Mouse (Mus musculus) neural tube, embryonic 12.5 days (tissue): Measurements from ENCODE around the gene Cnpy1. TPM values are rescaled to one million over a fixed set of nuclear protein-coding genes. Genes with fewer than 3 reads are reported as not detected.

Experiments used
- ATAC-seq: fragments of 200-750 bp; cut with Nextera tagmentation; 2 replicates; pipeline ENCODE4 v1.8.0; 2017; ENCODE audit warnings: low read depth, mild to moderate bottlenecking, moderate TSS enrichment, moderate library complexity; ENCODE audit not compliant: low FRiP score
- H3K27ac ChIP-seq: fragments of 300-500 bp; sonication (generic); 2 replicates; pipeline ENCODE4 v1.5.1; 2016
- H3K27me3 ChIP-seq: fragments of 300-500 bp; sonication (generic); replicated peaks from 2 replicates; pipeline ENCODE4 v1.6.1; 2016; ENCODE audit warnings: mild to moderate bottlenecking
- H3K36me3 ChIP-seq: fragments of 300-500 bp; sonication (generic); 2 replicates; pipeline ENCODE4 v1.6.1; 2016; ENCODE audit warnings: mild to moderate bottlenecking
- H3K4me1 ChIP-seq: fragments of 300-500 bp; sonication (generic); 2 replicates; pipeline ENCODE4 v1.6.1; 2016
- H3K4me2 ChIP-seq: fragments of 300-500 bp; sonication (generic); replicated peaks from 2 replicates; pipeline ENCODE4 v1.6.1; 2016; ENCODE audit warnings: mild to moderate bottlenecking
- H3K4me3 ChIP-seq: fragments of 300-500 bp; sonication (generic); 2 replicates; pipeline ENCODE4 v1.5.1; 2016
- H3K9ac ChIP-seq: fragments of 300-500 bp; sonication (generic); 2 replicates; pipeline ENCODE4 v1.6.1; 2016; ENCODE audit warnings: mild to moderate bottlenecking
- H3K9me3 ChIP-seq: fragments of 300-500 bp; sonication (generic); 2 replicates; pipeline ENCODE4 v1.6.1; 2016; ENCODE audit warnings: mild to moderate bottlenecking
- WGBS: fragments of 180-500 bp; shearing (Covaris S2); methylation state at CpG from one replicate; pipeline ENCODE4 v1.1.7; 2016; 5-methylcytosine and 5-hydroxymethylcytosine counted together
- polyA plus RNA-seq: library from polyadenylated mRNA; unstranded; fragments of >200 nt; fragmentation: Nextera tagmentation; extraction: Ambion mirVana; gene quantifications from 2 replicates; pipeline ENCODE4 v1.2.1, GENCODE M21; 2016

Gene Cnpy1
- polyA plus RNA-seq, 1 experiment from 2014 or later = 8.7 TPM

- Histone ChIP-seq H3K4me1 (no peaks in the 10 kb centered on the region), H3K27ac (no peak overlapping the region), H3K4me2 (no peak overlapping the region), H3K9me3 (no peaks in the 10 kb centered on the region), H3K4me3 (no peak overlapping the region), H3K36me3 (no peaks in the 10 kb centered on the region), H3K9ac (no peak overlapping the region), H3K27me3 (no peaks in the 10 kb centered on the region)
- 19% methylated on average over 4 of the region's 4 CpGs for WGBS
- no peak; the same call in 1 of the 2 replicates for ATAC-seq
Observed at GRCm38 (mm10) chr5:28238152-28238551, 7.5 kb downstream of the Cnpy1 start.

GRCm38 (mm10) chr5:28237715-28238114 lies 7.9 kb downstream of the Cnpy1 start:
- Histone ChIP-seq H3K4me2 (no peak overlapping the region), H3K27me3 (no peaks in the 10 kb centered on the region), H3K4me3 (no peak overlapping the region), H3K9me3 (no peaks in the 10 kb centered on the region), H3K27ac (no peak overlapping the region), H3K4me1 (no peaks in the 10 kb centered on the region), H3K36me3 (no peaks in the 10 kb centered on the region), H3K9ac (no peak overlapping the region)
- no peak for ATAC-seq
- WGBS = 87% methylated on average over 2 of the region's 2 CpGs

- no peak overlapping the region for H3K9ac ChIP-seq
- H3K36me3 ChIP-seq = no peaks in the 10 kb centered on the region
- no peaks in the 10 kb centered on the region for H3K9me3 ChIP-seq
- no peak overlapping the region for H3K4me2 ChIP-seq
- H3K27me3 ChIP-seq = no peaks in the 10 kb centered on the region
- no peak overlapping the region for H3K27ac ChIP-seq
- no peaks in the 10 kb centered on the region for H3K4me1 ChIP-seq
- H3K4me3 ChIP-seq = no peak overlapping the region
- WGBS = 54% methylated on average over 4 of the region's 4 CpGs
- no peak for ATAC-seq
Observed at GRCm38 (mm10) chr5:28237055-28237454, 8.6 kb downstream of the Cnpy1 start.

GRCm38 (mm10) chr5:28236098-28236497 lies 9.5 kb downstream of the Cnpy1 start:
- no peak overlapping the region for H3K27ac ChIP-seq
- no peaks in the 10 kb centered on the region for H3K27me3 ChIP-seq
- WGBS = 33% methylated on average over 6 of the region's 6 CpGs
- H3K36me3 ChIP-seq = no peaks in the 10 kb centered on the region
- no peak for ATAC-seq
- H3K4me1 ChIP-seq = no peaks in the 10 kb centered on the region
- H3K9ac ChIP-seq = no peak overlapping the region
- H3K4me2 ChIP-seq = no peak overlapping the region
- H3K9me3 ChIP-seq = no peaks in the 10 kb centered on the region
- no peak overlapping the region for H3K4me3 ChIP-seq

DNA sequence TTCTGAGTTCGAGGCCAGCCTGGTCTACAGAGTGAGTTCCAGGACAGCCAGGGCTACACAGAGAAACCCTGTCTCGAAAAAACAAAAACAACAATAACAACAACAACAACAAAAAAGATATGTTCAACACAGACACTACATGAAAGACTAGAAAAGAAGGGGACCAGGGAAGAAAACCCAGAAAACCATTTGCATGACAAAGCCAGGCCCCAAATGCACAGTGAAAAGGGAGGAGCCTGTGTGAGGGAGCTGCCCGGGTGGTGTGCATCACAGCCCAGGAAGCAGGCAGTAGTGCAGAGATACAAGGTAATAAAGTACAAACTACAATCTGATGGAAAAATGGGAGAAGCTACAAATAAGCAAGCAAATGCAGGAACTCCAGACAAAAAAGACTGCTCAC lies 13.5 kb downstream of the Cnpy1 start:
- no peaks in the 10 kb centered on the region for H3K27me3 ChIP-seq
- no peaks in the 10 kb centered on the region for H3K36me3 ChIP-seq
- H3K9me3 ChIP-seq = no peaks in the 10 kb centered on the region
- no peak overlapping the region for H3K4me2 ChIP-seq
- no peak overlapping the region for H3K4me3 ChIP-seq
- no peak for ATAC-seq
- H3K4me1 ChIP-seq = no peaks in the 10 kb centered on the region
- no peak overlapping the region for H3K27ac ChIP-seq
- no peak overlapping the region for H3K9ac ChIP-seq
- WGBS = 68% methylated on average over 3 of the region's 3 CpGs

DNA sequence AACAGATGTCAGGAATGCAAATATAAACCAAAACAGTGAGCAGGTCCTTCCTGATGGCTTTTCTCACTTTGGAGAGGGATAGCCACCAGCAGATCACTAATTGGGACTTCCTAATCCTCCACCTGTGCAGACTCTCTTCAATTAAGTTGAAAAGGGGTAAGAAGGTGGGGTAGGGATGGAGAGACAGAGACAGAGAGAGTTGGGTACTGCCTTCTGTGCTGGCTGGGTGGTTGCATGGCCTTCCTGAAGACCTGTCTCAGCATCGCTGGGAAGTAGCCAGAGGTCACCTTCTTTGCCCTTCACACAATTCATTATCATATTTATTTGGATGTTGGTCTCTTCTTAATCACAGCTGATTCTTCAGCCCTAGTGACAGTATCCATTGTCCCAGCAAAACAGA lies 26.0 kb downstream of the Cnpy1 start:
- Histone ChIP-seq H3K4me2 (no peak overlapping the region), H3K9ac (no peak overlapping the region), H3K4me3 (no peak overlapping the region), H3K27ac (no peak overlapping the region), H3K9me3 (no peaks in the 10 kb centered on the region), H3K4me1 (no peaks in the 10 kb centered on the region), H3K27me3 (peaks cover 8% of the 10 kb centered on the region; the same call in 1 of the 2 replicates), H3K36me3 (no peaks in the 10 kb centered on the region)
- 90% methylated on average over 1 of the region's 1 CpGs for WGBS
- no peak for ATAC-seq

DNA sequence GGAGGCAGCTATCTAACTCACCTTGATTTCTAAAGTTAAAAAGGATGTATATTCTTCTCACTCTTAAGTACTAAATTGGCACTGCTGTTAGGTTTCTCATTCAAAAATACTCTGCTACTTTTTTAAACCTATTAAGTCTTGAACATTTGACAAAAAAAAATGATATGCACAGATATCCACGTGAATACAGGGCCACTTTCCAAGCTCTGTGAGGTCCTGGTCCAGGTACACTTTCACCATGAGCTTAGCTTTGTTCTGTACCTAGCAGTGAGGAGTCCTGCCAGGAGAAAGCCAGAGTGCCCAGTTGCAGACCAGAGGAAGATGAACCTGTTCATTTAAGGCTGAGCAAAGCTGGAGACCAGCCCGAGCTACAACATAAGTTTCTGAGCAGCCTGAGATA lies 32.2 kb downstream of the Cnpy1 start:
- Histone ChIP-seq H3K9me3 (no peaks in the 10 kb centered on the region), H3K4me1 (peaks cover 12% of the 10 kb centered on the region), H3K27me3 (peaks cover 51% of the 10 kb centered on the region), H3K27ac (no peak overlapping the region), H3K9ac (no peak overlapping the region), H3K4me2 (no peak overlapping the region), H3K36me3 (no peaks in the 10 kb centered on the region), H3K4me3 (no peak overlapping the region)
- no peak for ATAC-seq
- 70% methylated on average over 2 of the region's 2 CpGs for WGBS

DNA sequence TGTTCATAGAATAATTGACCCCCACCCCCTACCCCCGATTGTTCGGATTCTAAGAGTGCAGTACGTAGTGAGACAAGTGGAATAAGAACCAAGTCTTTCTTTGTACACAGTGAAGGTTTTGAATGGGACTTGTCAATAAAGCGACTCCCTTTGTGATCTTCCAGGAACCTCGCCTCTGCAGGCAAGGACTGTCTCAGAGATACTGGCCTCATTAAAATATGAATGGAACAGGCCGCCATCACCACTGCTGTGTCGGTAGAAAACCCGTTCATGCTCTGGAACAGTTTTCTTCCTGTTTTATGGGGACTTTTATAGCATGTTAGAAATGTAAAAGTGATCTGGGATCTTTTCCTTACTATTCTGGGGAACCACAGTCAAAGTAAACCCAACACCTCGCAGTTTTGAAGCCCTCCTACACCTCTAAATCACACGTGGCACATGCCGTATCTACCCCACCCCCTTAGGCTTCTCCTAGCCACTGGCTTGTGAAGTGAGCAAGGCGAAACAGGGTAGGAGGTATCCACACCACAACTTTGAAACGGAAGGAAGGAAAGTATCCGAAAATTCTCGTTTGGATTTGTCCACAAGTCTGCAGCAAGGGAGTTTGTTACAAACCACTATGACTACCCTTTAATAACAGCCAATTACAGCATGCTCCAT lies 33.8 kb downstream of the Cnpy1 start:
- H3K4me2 ChIP-seq = peak overlapping the region; percentile 80
- peak; percentile 55; the same call in 1 of the 2 replicates for ATAC-seq
- H3K4me3 ChIP-seq = no peak overlapping the region
- H3K27ac ChIP-seq = no peak overlapping the region
- peaks cover 65% of the 10 kb centered on the region for H3K27me3 ChIP-seq
- 2% methylated on average over 15 of the region's 15 CpGs for WGBS
- H3K9ac ChIP-seq = no peak overlapping the region
- peaks cover 12% of the 10 kb centered on the region for H3K4me1 ChIP-seq
- H3K9me3 ChIP-seq = no peaks in the 10 kb centered on the region
- no peaks in the 10 kb centered on the region for H3K36me3 ChIP-seq

DNA sequence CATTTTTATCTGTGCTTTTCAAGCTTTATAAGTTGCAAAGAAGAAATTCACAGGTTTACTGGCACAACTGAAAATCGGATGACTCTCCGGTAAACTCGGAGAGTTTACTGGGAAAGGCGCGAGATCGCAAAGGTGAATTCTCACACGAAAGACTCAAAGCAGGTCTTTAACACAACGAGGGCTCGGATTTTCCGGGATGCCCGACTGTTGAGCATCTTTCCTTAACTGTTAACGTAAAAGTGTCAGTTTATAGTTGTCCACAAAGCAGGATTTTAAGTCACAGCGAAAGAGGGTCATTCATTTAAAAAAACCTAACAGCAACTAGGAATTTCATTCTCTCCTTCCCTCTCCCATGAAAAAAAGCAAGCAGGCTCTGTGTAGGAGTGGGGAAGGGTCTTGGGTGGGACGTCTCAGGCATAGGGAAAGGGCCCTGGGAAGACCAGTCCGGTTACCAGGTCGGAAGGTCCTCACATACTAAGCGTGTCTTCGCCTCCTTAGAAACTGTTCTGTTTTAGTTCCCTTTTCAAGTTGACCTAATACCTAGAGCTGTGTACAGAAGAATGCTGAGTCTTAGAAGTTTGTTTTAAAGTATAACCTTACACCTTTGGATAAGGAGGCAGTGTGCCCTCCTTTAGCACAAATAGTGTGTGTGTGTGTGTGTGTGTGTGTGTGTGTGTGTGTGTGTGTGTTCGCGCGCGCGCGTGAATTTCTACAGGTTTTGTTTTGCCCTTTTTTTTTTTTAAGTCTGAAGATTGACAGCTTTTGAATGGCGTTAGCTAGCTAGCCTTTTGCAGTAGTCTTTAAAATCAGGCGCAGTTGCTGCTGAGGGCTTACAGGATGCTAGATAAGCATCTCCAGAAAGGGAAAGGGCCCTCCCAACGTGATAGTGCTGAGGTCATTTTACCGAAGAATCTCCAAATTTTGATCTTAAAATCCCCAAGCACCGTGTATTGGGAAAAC lies 34.7 kb downstream of the Cnpy1 start:
- H3K4me2 ChIP-seq = peak overlapping the region; percentile 80
- 1% methylated on average over 29 of the region's 29 CpGs for WGBS
- H3K9me3 ChIP-seq = no peaks in the 10 kb centered on the region
- no peaks in the 10 kb centered on the region for H3K36me3 ChIP-seq
- H3K9ac ChIP-seq = no peak overlapping the region
- H3K4me3 ChIP-seq = no peak overlapping the region
- H3K4me1 ChIP-seq = peaks cover 12% of the 10 kb centered on the region
- peaks cover 71% of the 10 kb centered on the region for H3K27me3 ChIP-seq
- no peak for ATAC-seq
- H3K27ac ChIP-seq = no peak overlapping the region

DNA sequence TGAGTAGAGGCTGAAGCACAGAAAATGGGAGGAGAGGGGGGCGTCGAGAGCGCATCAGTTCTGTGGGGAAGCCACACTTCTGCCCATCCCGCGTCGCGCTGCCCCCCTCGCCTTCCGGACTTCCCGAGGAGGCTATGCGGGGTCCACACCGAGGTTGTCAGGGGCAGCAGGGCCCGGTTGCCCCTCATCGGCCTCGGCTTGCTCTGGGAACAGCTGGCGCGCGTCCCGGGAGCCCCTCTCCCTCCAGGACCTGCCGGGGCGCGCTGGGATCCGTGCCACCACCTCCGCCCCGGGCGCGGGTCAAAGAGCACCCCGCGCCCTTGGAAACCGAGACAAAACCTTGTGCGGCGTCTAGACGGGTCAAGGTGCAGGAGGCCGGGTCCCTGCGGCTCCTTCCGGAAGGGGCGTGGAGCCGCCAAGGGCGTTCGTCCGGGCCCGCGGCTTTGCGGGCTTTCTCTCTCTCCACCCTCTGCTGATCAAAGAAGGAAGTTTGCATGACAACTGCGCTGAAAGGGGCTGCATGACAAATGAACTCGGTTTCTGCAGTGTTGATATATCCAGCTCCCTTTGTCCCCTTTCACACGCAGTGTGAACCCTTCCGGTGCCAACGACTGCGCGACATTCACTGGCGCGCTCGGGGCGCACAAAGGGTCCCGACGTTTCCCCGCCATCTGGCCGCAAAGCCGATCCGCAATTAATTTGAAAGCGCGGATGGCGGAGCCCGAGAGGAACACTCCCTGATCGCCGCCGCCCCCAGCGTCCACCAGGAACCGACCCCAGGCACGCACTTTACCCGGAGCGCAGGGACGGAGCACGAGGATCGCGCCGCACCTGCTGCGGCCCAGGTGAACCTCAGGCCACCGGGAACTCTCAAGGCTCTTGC lies 35.8 kb downstream of the Cnpy1 start:
- Histone ChIP-seq H3K4me2 (peak overlapping the region; percentile 80), H3K4me3 (peak overlapping the region; percentile 40), H3K36me3 (no peaks in the 10 kb centered on the region), H3K27ac (no peak overlapping the region), H3K9me3 (no peaks in the 10 kb centered on the region), H3K27me3 (peaks cover 69% of the 10 kb centered on the region), H3K4me1 (peaks cover 12% of the 10 kb centered on the region), H3K9ac (no peak overlapping the region)
- under 1% methylated on average over 80 of the region's 80 CpGs for WGBS
- peak; percentile 69 for ATAC-seq

DNA sequence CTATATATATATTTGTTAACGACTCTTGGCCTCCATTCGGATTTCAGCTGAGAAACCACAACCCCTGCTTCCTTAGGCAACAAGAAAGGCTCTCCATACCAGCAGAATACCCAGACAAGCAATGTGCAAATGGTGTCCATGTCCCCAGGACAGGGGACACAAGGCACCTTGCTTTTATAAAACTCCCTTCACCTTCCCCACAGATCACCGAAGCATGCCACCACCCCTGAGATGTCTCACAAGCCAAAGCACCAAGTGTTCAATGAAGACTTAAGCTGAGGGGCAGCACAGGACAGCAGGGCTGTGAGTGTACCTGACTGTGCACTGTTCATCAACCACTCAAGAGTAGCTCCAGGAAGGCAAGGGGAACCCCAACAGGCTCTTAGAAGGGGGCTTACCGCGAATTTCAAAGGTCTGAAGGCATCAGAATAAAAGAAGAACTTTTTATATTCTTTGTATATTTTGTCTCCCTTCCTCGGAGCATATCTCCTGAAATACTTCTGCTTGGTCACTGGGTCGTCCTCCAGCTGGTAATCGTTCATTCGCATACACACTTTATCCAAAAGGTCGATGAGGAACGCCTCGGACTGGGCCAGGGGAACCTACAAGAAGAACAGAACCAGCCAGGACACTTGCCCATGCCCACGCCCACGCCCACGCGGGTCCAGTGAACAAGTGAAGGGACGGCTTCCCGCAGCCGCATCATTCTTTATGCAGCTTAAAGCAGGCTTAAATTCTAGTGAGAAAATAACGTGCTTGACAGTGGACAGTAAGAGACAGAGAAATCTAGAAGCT lies 36.7 kb downstream of the Cnpy1 start:
- no peak overlapping the region for H3K9ac ChIP-seq
- 15% methylated on average over 20 of the region's 20 CpGs for WGBS

More for the DNA sequence above, 36.7 kb downstream of the Cnpy1 start:
- H3K4me1 ChIP-seq = peaks cover 12% of the 10 kb centered on the region
- peak overlapping the region; percentile 80 for H3K4me2 ChIP-seq
- H3K9me3 ChIP-seq = no peaks in the 10 kb centered on the region
- no peak for ATAC-seq
- H3K36me3 ChIP-seq = no peaks in the 10 kb centered on the region
- H3K27ac ChIP-seq = no peak overlapping the region
- H3K27me3 ChIP-seq = peaks cover 64% of the 10 kb centered on the region
- peak overlapping the region; percentile 40 for H3K4me3 ChIP-seq
